Mouse (Mus musculus) erythroblast, embryonic 14.5 days (primary cell): ENCODE results near the gene Safb2.

Experiments used
- GATA1 ChIP-seq: IDR thresholded peaks from 2 replicates; pipeline ENCODE4 v1.6.1; 2012; ENCODE audit warnings: low read length, inconsistent platforms, mixed read lengths
- TAL1 ChIP-seq: IDR thresholded peaks from 3 replicates; pipeline ENCODE4 v1.6.1; 2012; ENCODE audit warnings: low read length, inconsistent platforms, mixed read lengths

DNA sequence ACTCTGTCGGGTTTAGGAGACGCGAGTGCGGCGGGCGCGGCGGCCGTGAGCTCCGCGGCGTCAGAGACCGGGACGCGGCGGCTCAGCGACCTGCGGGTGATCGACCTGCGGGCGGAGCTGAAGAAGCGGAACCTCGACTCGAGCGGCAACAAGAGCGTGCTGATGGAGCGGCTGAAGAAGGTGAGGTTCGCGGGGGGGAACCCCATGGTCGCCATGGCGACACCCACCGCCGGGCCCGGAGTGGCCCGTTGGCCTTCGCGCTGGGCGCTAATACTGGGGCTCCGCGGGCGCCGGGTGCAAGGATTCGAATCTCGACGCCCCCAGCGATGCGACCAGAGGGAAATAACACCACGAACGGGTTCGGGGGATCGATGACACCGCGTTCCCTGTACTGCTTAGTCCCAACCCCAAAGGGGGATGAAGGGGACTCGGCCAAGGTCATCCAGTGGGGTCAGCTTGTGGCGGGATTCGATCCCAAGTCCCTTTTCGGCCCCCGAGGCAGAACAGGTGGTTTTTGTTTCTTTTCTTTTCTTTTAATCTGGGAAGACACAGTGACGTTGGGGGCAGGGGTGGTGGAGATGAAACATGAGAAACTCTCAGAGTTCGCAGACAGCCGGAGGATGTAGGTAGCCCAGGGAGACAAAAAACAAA lies 911 bp upstream of the Safb2 start:
- TF ChIP-seq TAL1, result no peak
- no peak for TF ChIP-seq GATA1
